8 mouse cellular contexts compared by ENCODE assay signal in the genomic region with DNA sequence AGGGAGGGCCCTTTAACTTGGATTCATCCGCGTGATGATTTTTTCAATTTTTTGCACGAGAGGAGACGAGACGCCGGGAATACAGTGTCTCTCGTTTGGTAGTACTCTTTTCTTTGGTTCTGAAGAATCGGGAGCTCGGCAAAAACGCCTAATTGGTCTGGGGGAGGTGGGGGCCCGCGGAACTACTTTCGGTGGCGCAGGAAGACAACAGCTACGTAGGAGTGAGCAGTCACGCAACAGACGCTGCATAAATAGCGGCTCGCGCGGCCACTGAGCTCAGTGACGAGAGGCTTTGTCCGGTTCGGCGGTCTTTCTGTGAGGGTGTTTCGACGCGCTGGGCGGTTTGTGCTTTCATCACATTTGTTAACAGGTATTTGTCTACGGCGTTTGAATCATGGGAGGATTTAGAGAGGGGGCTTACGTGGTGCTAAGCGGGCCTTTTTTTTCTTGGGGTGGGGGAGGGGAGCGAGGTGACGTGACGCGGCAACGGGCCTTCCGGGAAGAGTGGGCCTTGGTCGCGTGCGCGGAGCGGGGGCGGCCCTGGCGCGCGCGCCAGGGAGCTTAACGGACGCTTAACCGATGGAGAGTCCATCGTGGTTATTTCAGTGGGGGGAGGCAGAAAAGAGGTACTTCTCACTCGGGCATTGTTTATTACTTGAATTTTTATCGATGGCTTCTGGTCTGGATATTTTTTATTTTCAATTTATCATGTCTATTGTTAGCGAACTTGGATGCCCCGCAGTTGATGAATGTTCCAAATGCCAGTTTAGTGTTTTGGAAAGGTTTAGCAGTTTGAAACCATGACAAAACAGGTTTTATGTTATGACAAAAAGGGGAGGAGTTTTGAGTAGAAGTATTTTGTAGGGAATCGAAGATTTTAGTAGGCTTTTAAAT. TPM values are rescaled to one million over a fixed set of nuclear protein-coding genes. Genes with fewer than 3 reads are reported as not detected.
DNase-seq lines count a peak whose midpoint lies in the region; ATAC-seq and TF ChIP-seq lines count a peak whose summit lies in the region.

No protein-coding gene starts in this region.

- peak overlapping the region; percentile 90 for H3K9ac ChIP-seq in ES-E14 (ENCODE audit: insufficient read depth, low read depth, low read length, poor library complexity, severe bottlenecking)
- peak overlapping the region; percentile 67 for H3K9ac ChIP-seq in forebrain, embryonic 15.5 days (replicated peaks)

- peak overlapping the region; percentile 92 for H3K27ac ChIP-seq in ES-E14 (ENCODE audit: insufficient read depth, low read depth, low read length, poor library complexity, severe bottlenecking)
- H3K27ac ChIP-seq in forebrain, embryonic 15.5 days (replicated peaks) = peak overlapping the region; percentile 98

- H3K27me3 ChIP-seq in forebrain, embryonic 15.5 days = no peaks in the 10 kb centered on the region

- intact Hi-C loops in heart, postnatal 36 days (cut with DNase I) = loop anchor here (2.0 kb wide), 1 partner anchor 51 kb away; no protein-coding TSS in a partner anchor

- ATAC-seq in forebrain, embryonic 15.5 days (replicated peaks) = peak; percentile 87

- peaks cover 6% of the 10 kb centered on the region for H3K36me3 ChIP-seq in ES-E14 (ENCODE audit: control insufficient read depth, insufficient read depth, low read length, poor library complexity, severe bottlenecking)
- H3K36me3 ChIP-seq in forebrain, embryonic 15.5 days = peaks cover 19% of the 10 kb centered on the region

- no peaks in the 10 kb centered on the region for H3K9me3 ChIP-seq in ES-E14 (ENCODE audit: control insufficient read depth, insufficient read depth, low read depth, low read length)
- no peaks in the 10 kb centered on the region for H3K9me3 ChIP-seq in forebrain, embryonic 15.5 days

- peak; percentile 78 for DNase-seq in ES-E14 (ENCODE audit: low read depth, low spot score)
- DNase-seq in cerebellum, adult 11-12 months = peak; percentile 89
- peak; percentile 94 to 96 for DNase-seq in heart, postnatal 36 days
- peak; percentile 93 for DNase-seq in layer of hippocampus, postnatal 10 days (ENCODE audit: low spot score in 2 of 2)
- DNase-seq in lung, postnatal 14 days = peak; percentile 95
- DNase-seq in ovary, postnatal 36 days (ENCODE audit: low spot score) = peak; percentile 88
- DNase-seq in thymus, postnatal 14 days = peak; percentile 93

- peak overlapping the region; percentile 77 to 95 for H3K4me3 ChIP-seq in ES-E14 (ENCODE audit: insufficient read depth in 1 of 2, low read depth in 1 of 2, low read length in 2 of 2, poor library complexity in 1 of 2, severe bottlenecking in 1 of 2)
- peak overlapping the region; percentile 64 for H3K4me3 ChIP-seq in forebrain, embryonic 15.5 days

- peak overlapping the region; percentile 45 for H3K4me2 ChIP-seq in forebrain, embryonic 15.5 days (replicated peaks)

- in situ Hi-C loops in ES-E14 (cut with MboI; ENCODE audit: low sequenced_read_pairs in 2 of 2, unreplicated experiment in 2 of 2) = no loop called here

- 0% methylated on average over 58 of the region's 58 CpGs for WGBS in forebrain, embryonic 15.5 days

- peaks cover 0 to 2% of the 10 kb centered on the region in 2 experiments; a peak in 1 of 4 replicates for H3K4me1 ChIP-seq in ES-E14 (ENCODE audit: control insufficient read depth in 2 of 2, insufficient read depth in 2 of 2, low read length in 2 of 2, poor library complexity in 1 of 2)
- peaks cover 46% of the 10 kb centered on the region for H3K4me1 ChIP-seq in forebrain, embryonic 15.5 days

TF ChIP-seq in ES-E14, 5 proteins besides CTCF, POLR2A, EP300 and RAD21:
- TF ChIP-seq ZNF384 (IDR thresholded peaks at IDR 0.05; ENCODE audit: low read depth, low read length) (peak; percentile 66; the same call in 1 of the 2 replicates), HCFC1 (IDR thresholded peaks at IDR 0.05; ENCODE audit: borderline replicate concordance, insufficient read depth, low read length) (peak; percentile 63), CHD2 (IDR thresholded peaks at IDR 0.05; ENCODE audit: low read depth, low read length) (peak; percentile 76), ZC3H11A (IDR thresholded peaks at IDR 0.05; ENCODE audit: borderline replicate concordance, low read depth, low read length) (no peak), MAFK (IDR thresholded peaks at IDR 0.05; ENCODE audit: insufficient read depth, low read depth, low read length) (no peak; the same call in 1 of the 2 replicates)
TF ChIP-seq in ES-E14: peak in this region for 3.

RNA-seq across cellular contexts. Expression of a gene that starts 0.5 kb away (rescaled TPM):
- total RNA-seq in ES-E14 (2012; rRNA removed) = 1,350 and 1,664 TPM in 2 replicates
- 4,659 and 4,677 TPM in 2 replicates for polyA plus RNA-seq in forebrain, embryonic 15.5 days (2015; fragmentation: Nextera tagmentation; extraction: Ambion mirVana)
- 100 to 1,000 TPM; 708 to 720 TPM for total RNA-seq in heart, postnatal 36 days (2021)
- total RNA-seq in layer of hippocampus, postnatal 10 days (2021) = 1,000 to 10,000 TPM; 1,541 to 1,698 TPM

RNA-seq across cellular contexts. Expression of a gene that starts 12.4 kb away (rescaled TPM):
- 66.5 and 68.0 TPM in 2 replicates for total RNA-seq in ES-E14 (2012; rRNA removed)
- polyA plus RNA-seq in forebrain, embryonic 15.5 days (2015; fragmentation: Nextera tagmentation; extraction: Ambion mirVana) = 94.2 and 99.8 TPM in 2 replicates
- 10 to 100 TPM; 22.8 to 25.0 TPM for total RNA-seq in heart, postnatal 36 days (2021)
- total RNA-seq in layer of hippocampus, postnatal 10 days (2021) = 10 to 100 TPM; 41.5 to 44.4 TPM

RNA-seq across cellular contexts. Expression of a gene that starts 22.8 kb away (rescaled TPM):
- 9.8 and 13.4 TPM in 2 replicates for total RNA-seq in ES-E14 (2012; rRNA removed)
- polyA plus RNA-seq in forebrain, embryonic 15.5 days (2015; fragmentation: Nextera tagmentation; extraction: Ambion mirVana) = 17.1 and 19.8 TPM in 2 replicates
- 1 to 10 TPM; 2.8 to 2.9 TPM for total RNA-seq in heart, postnatal 36 days (2021)
- total RNA-seq in layer of hippocampus, postnatal 10 days (2021) = 10 to 100 TPM; 26.1 to 26.3 TPM

Comparison
In these comparisons a context has a peak if more than half of its experiments do, and no peak if none do; other contexts are left out.
1. Peak in every context shown above with its lines: DNase-seq, ATAC-seq, H3K4me3 ChIP-seq and H3K27ac ChIP-seq.